Mouse (Mus musculus): Measurements from ENCODE around the gene C1qc. TPM values are rescaled to one million over a fixed set of nuclear protein-coding genes. Genes with fewer than 3 reads are reported as not detected.
A peak's percentile ranks its signal among the peaks of the same experiment; 100 is the strongest.

The C1qc gene
- polyA plus RNA-seq (2016; fragmentation: Nextera tagmentation; extraction: Ambion mirVana) = 19.7 and 20.3 TPM in 2 replicates

- Histone ChIP-seq H3K27ac (no peak within 1 kb of the TSS), H3K36me3 (no peaks in the 10 kb centered on the region), H3K27me3 (peaks cover 68% of the 10 kb centered on the region), H3K4me2 (replicated peaks) (no peak within 1 kb of the TSS), H3K4me1 (peaks cover 11% of the 10 kb centered on the region), H3K9me3 (replicated peaks) (no peaks in the 10 kb centered on the region), H3K4me3 (no peak within 1 kb of the TSS), H3K9ac (peak within 1 kb of the TSS; percentile 9; the same call in 1 of the 2 replicates)
- ATAC-seq (ENCODE audit: low FRiP score) = no peak
- 59% methylated on average over 5 of the region's 5 CpGs for WGBS
These were observed at the start of gene C1qc for GRCm38 (mm10) chr4:136892811-136893210. C1qc (minus strand) TSS chr4:136893065.

DNA sequence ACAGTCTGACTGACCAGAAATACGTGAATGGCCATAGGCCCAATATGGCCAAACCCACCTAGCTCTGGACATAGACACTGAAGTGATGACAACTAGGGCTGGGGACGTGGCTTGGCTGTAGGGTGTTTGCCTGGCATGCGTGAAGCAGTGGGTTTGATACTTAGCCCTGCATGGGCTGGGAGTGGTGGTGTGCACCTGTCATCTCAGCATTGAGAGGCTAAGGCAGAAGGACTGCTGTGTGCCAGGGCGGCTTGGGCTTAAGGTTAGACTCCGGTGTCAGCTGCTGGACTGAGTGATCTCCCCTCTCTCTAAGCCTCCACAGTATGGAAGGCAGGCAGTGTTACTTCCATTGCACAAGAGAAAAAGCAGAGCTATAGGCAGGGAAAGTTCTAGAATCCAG is 45.1 kb upstream of the C1qc start:
- H3K36me3 ChIP-seq = no peaks in the 10 kb centered on the region
- ATAC-seq (ENCODE audit: low FRiP score) = no peak

DNA sequence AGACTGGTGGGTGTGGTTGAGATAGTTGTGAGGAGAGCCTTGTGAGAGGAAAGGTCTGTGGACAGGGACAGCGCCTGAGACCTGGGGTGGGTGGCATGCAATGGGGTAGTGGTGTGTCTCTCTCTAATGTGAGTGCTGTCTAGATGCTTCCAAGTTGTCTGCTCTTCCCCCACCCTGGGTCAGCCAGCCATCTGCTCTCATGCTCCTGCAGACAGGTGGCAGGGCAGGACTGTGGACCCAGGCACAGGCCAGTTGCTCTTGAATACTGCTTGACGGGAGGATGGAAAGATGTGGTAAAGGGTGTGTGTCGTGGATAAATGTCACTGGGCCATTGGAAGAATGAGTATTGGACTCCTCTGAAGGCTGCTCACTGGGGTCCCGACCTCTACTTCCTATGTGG is 44.5 kb upstream of the C1qc start:
- 80% methylated on average over 4 of the region's 4 CpGs for WGBS
- no peaks in the 10 kb centered on the region for H3K9me3 ChIP-seq (replicated peaks)
- no peak overlapping the region for H3K27ac ChIP-seq
- peaks cover 46% of the 10 kb centered on the region for H3K27me3 ChIP-seq
- H3K4me3 ChIP-seq = no peak overlapping the region
- peaks cover 10% of the 10 kb centered on the region for H3K4me1 ChIP-seq
- no peak overlapping the region for H3K4me2 ChIP-seq (replicated peaks)
- no peak for ATAC-seq (ENCODE audit: low FRiP score)
- no peaks in the 10 kb centered on the region for H3K36me3 ChIP-seq
- no peak overlapping the region for H3K9ac ChIP-seq

More for the DNA sequence above, 45.1 kb upstream of the C1qc start:
- no peak overlapping the region for H3K4me2 ChIP-seq (replicated peaks)
- H3K27me3 ChIP-seq = peaks cover 49% of the 10 kb centered on the region
- H3K9ac ChIP-seq = no peak overlapping the region
- no peak overlapping the region for H3K27ac ChIP-seq
- H3K4me1 ChIP-seq = peaks cover 12% of the 10 kb centered on the region
- WGBS = 89% methylated on average over 5 of the region's 5 CpGs
- H3K4me3 ChIP-seq = no peak overlapping the region
- H3K9me3 ChIP-seq (replicated peaks) = no peaks in the 10 kb centered on the region

GRCm38 (mm10) chr4:136934746-136935613 is 42.1 kb upstream of the C1qc start:
- H3K27me3 ChIP-seq = peaks cover 41% of the 10 kb centered on the region
- no peak overlapping the region for H3K9ac ChIP-seq
- ATAC-seq (ENCODE audit: low FRiP score) = peak; percentile 43; the same call in 1 of the 2 replicates
- no peak overlapping the region for H3K4me2 ChIP-seq (replicated peaks)
- WGBS = 45% methylated on average over 18 of the region's 18 CpGs
- H3K9me3 ChIP-seq (replicated peaks) = no peaks in the 10 kb centered on the region
- H3K36me3 ChIP-seq = no peaks in the 10 kb centered on the region
- H3K27ac ChIP-seq = no peak overlapping the region
- peaks cover 10% of the 10 kb centered on the region for H3K4me1 ChIP-seq
- no peak overlapping the region for H3K4me3 ChIP-seq

DNA sequence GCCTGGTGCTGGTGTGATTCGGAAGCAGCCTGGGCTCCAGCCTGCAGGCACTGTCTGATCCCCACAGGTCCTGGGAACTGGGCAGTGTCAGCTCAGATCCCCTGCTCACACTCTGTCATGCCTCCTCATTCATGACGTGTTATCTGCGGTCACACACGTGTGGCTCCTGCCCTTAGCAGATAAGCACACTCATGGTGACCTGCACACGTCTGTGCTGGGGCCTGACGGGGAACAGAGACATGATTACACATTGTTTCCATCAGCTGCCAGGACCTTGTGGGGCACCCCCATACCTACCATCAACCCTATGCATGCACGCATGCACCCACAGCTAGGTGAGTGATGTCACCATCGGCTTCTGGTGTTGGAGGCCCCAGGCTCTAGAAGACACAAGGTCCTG is 37.6 kb upstream of the C1qc start:
- WGBS = 90% methylated on average over 8 of the region's 8 CpGs
- no peak for ATAC-seq (ENCODE audit: low FRiP score)
- Histone ChIP-seq H3K27ac (no peak overlapping the region), H3K27me3 (peaks cover 50% of the 10 kb centered on the region), H3K4me1 (peaks cover 15% of the 10 kb centered on the region), H3K9me3 (replicated peaks) (no peaks in the 10 kb centered on the region), H3K4me3 (no peak overlapping the region), H3K4me2 (replicated peaks) (no peak overlapping the region), H3K9ac (no peak overlapping the region), H3K36me3 (no peaks in the 10 kb centered on the region)

GRCm38 (mm10) chr4:136928928-136929327 is 36.1 kb upstream of the C1qc start:
- Histone ChIP-seq H3K9me3 (replicated peaks) (no peaks in the 10 kb centered on the region), H3K36me3 (no peaks in the 10 kb centered on the region), H3K27me3 (peaks cover 59% of the 10 kb centered on the region), H3K4me2 (replicated peaks) (no peak overlapping the region), H3K4me1 (peaks cover 5% of the 10 kb centered on the region; the same call in 1 of the 2 replicates), H3K9ac (no peak overlapping the region), H3K27ac (no peak overlapping the region), H3K4me3 (no peak overlapping the region)
- ATAC-seq (ENCODE audit: low FRiP score) = no peak
- WGBS = 7% methylated on average over 5 of the region's 5 CpGs

- no peak overlapping the region for H3K4me3 ChIP-seq
- peaks cover 63% of the 10 kb centered on the region for H3K27me3 ChIP-seq
- WGBS = 12% methylated on average over 15 of the region's 15 CpGs
- H3K4me2 ChIP-seq (replicated peaks) = no peak overlapping the region
- no peaks in the 10 kb centered on the region for H3K36me3 ChIP-seq
- peaks cover 5% of the 10 kb centered on the region; the same call in 1 of the 2 replicates for H3K4me1 ChIP-seq
- no peak overlapping the region for H3K9ac ChIP-seq
- no peak overlapping the region for H3K27ac ChIP-seq
- no peaks in the 10 kb centered on the region for H3K9me3 ChIP-seq (replicated peaks)
- ATAC-seq (ENCODE audit: low FRiP score) = no peak
These were observed 32.9 kb upstream of the C1qc start for GRCm38 (mm10) chr4:136925804-136926203.

DNA sequence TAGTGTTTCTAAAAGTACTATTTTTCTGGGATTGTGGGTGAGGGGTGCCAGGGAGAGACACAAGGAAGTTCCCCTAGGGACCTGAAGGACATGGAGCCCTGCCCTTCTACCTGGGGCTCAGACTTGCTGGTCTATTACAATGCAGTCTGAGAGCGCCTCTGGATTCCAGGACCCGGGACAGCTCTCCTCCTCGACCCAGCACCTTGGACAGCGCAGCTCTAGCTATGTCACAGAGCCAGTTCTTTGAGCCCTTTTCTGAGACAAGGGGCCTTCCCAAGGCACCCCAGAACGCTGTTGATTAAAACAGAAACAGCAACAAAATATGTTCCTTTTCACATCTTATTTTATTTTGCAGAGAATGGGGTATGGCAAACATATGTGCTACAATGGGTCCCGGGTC is 31.7 kb upstream of the C1qc start:
- Histone ChIP-seq H3K27me3 (peaks cover 62% of the 10 kb centered on the region), H3K36me3 (no peaks in the 10 kb centered on the region), H3K9ac (no peak overlapping the region), H3K9me3 (replicated peaks) (no peaks in the 10 kb centered on the region), H3K4me2 (replicated peaks) (no peak overlapping the region), H3K4me3 (no peak overlapping the region), H3K27ac (no peak overlapping the region), H3K4me1 (peaks cover 5% of the 10 kb centered on the region; the same call in 1 of the 2 replicates)
- no peak for ATAC-seq (ENCODE audit: low FRiP score)
- 6% methylated on average over 6 of the region's 6 CpGs for WGBS

- Histone ChIP-seq H3K4me3 (no peak overlapping the region), H3K9me3 (replicated peaks) (no peaks in the 10 kb centered on the region), H3K27me3 (peaks cover 36% of the 10 kb centered on the region), H3K36me3 (no peaks in the 10 kb centered on the region), H3K4me2 (replicated peaks) (no peak overlapping the region), H3K4me1 (peaks cover 16% of the 10 kb centered on the region), H3K9ac (no peak overlapping the region), H3K27ac (no peak overlapping the region)
- 77% methylated on average over 3 of the region's 3 CpGs for WGBS
- no peak for ATAC-seq (ENCODE audit: low FRiP score)
These were observed 26.7 kb upstream of the C1qc start for GRCm38 (mm10) chr4:136919526-136919925.

DNA sequence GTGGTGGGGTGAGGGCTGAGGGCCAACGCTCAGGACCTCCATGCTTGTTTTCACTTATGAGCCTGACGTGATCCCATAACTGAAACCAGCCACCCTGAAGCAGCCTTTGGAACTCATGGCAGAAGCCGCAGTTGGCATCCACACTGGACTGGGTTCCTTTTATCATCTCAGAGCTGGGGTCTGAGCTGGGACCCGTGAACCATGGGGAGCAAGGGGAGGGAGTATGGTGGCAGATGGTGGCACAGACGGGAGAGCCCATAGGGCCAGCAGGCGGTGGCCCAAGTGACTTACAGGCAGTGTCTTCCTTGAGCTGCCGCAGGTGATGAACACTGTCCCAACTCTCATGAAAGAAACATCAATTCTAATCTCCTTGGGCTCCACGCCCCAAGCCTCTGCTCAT is 26.0 kb upstream of the C1qc start:
- no peak for ATAC-seq (ENCODE audit: low FRiP score)
- Histone ChIP-seq H3K9ac (no peak overlapping the region), H3K4me3 (no peak overlapping the region), H3K36me3 (no peaks in the 10 kb centered on the region), H3K4me1 (peaks cover 19% of the 10 kb centered on the region), H3K4me2 (replicated peaks) (no peak overlapping the region), H3K27ac (no peak overlapping the region), H3K9me3 (replicated peaks) (no peaks in the 10 kb centered on the region), H3K27me3 (peaks cover 33% of the 10 kb centered on the region)
- WGBS = 86% methylated on average over 8 of the region's 8 CpGs

- Histone ChIP-seq H3K9ac (no peak overlapping the region), H3K27ac (0 out of 2 replicates have a peak overlapping the region, but pooled peaks have one; percentile 52), H3K9me3 (replicated peaks) (no peaks in the 10 kb centered on the region), H3K27me3 (peaks cover 27% of the 10 kb centered on the region), H3K36me3 (no peaks in the 10 kb centered on the region), H3K4me1 (peaks cover 27% of the 10 kb centered on the region), H3K4me3 (no peak overlapping the region), H3K4me2 (replicated peaks) (no peak overlapping the region)
- 35% methylated on average over 7 of the region's 7 CpGs for WGBS
- ATAC-seq (ENCODE audit: low FRiP score) = no peak; the same call in 1 of the 2 replicates
These were observed 24.3 kb upstream of the C1qc start for GRCm38 (mm10) chr4:136917165-136917524.

- no peak; the same call in 1 of the 2 replicates for ATAC-seq (ENCODE audit: low FRiP score)
- H3K27me3 ChIP-seq = peaks cover 33% of the 10 kb centered on the region
- peak overlapping the region; percentile 52; the same call in 1 of the 2 replicates for H3K27ac ChIP-seq
- peaks cover 33% of the 10 kb centered on the region for H3K4me1 ChIP-seq
- no peak overlapping the region for H3K4me2 ChIP-seq (replicated peaks)
- no peak overlapping the region for H3K4me3 ChIP-seq
- WGBS = 51% methylated on average over 20 of the region's 20 CpGs
- no peak overlapping the region for H3K9ac ChIP-seq
- no peaks in the 10 kb centered on the region for H3K9me3 ChIP-seq (replicated peaks)
- H3K36me3 ChIP-seq = no peaks in the 10 kb centered on the region
These were observed 23.7 kb upstream of the C1qc start for GRCm38 (mm10) chr4:136916359-136917164.
